Mouse (Mus musculus): Measurements from ENCODE around the gene Itgb4.

- no peak for TF ChIP-seq CTCF (IDR thresholded peaks at IDR 0.05; ENCODE audit: extremely low read depth, insufficient read depth, insufficient read length, insufficient replicate concordance)
- TF ChIP-seq POLR2A (IDR thresholded peaks at IDR 0.05; ENCODE audit: low read depth, low read length): no peak
These were observed 67.3 kb downstream of the Itgb4 start for GRCm38 (mm10) chr11:116041833-116042232.
